Mouse (Mus musculus): ENCODE results near the gene Entpd8. TPM values are rescaled to one million over a fixed set of nuclear protein-coding genes. Genes with fewer than 3 reads are reported as not detected.

The Entpd8 gene
- polyA plus RNA-seq, 1 experiment from 2014 or later: 3.0 TPM

- H3K4me1 ChIP-seq (ENCODE audit: control insufficient read depth, insufficient read depth, low read length): no peaks in the 10 kb centered on the region
- no peak overlapping the region for H3K27ac ChIP-seq (ENCODE audit: low read depth, low read length)
- no peak overlapping the region for H3K4me3 ChIP-seq (ENCODE audit: low read length)
- no peak for ATAC-seq (ENCODE audit: low FRiP score, low TSS enrichment)
- H3K36me3 ChIP-seq (ENCODE audit: control insufficient read depth, insufficient read depth, low read length): no peaks in the 10 kb centered on the region
- H3K9ac ChIP-seq (ENCODE audit: low read depth, low read length): no peak overlapping the region
- WGBS: 84% methylated on average over 2 of the region's 2 CpGs
- H3K9me3 ChIP-seq (ENCODE audit: control insufficient read depth, low read length): no peaks in the 10 kb centered on the region
- H3K27me3 ChIP-seq (ENCODE audit: control insufficient read depth, insufficient read depth, low read length): no peaks in the 10 kb centered on the region
- no peak overlapping the region for H3K4me2 ChIP-seq (replicated peaks; ENCODE audit: low read depth, low read length)
Measured at GRCm38 (mm10) chr2:25104122-25104521, 24.0 kb downstream of the Entpd8 start.

GRCm38 (mm10) chr2:25106045-25106444 lies 25.9 kb downstream of the Entpd8 start:
- Histone ChIP-seq H3K4me3 (ENCODE audit: low read length) (no peak overlapping the region), H3K4me2 (replicated peaks; ENCODE audit: low read depth, low read length) (no peak overlapping the region), H3K9ac (ENCODE audit: low read depth, low read length) (no peak overlapping the region), H3K27ac (ENCODE audit: low read depth, low read length) (no peak overlapping the region), H3K27me3 (ENCODE audit: control insufficient read depth, insufficient read depth, low read length) (no peaks in the 10 kb centered on the region), H3K36me3 (ENCODE audit: control insufficient read depth, insufficient read depth, low read length) (no peaks in the 10 kb centered on the region), H3K9me3 (ENCODE audit: control insufficient read depth, low read length) (no peaks in the 10 kb centered on the region), H3K4me1 (ENCODE audit: control insufficient read depth, insufficient read depth, low read length) (no peaks in the 10 kb centered on the region)
- 73% methylated on average over 3 of the region's 3 CpGs for WGBS
- no peak for ATAC-seq (ENCODE audit: low FRiP score, low TSS enrichment)

- Histone ChIP-seq H3K4me3 (ENCODE audit: low read length) (no peak overlapping the region), H3K9ac (ENCODE audit: low read depth, low read length) (no peak overlapping the region), H3K4me2 (replicated peaks; ENCODE audit: low read depth, low read length) (no peak overlapping the region), H3K27ac (ENCODE audit: low read depth, low read length) (no peak overlapping the region), H3K9me3 (ENCODE audit: control insufficient read depth, low read length) (no peaks in the 10 kb centered on the region), H3K36me3 (ENCODE audit: control insufficient read depth, insufficient read depth, low read length) (no peaks in the 10 kb centered on the region), H3K27me3 (ENCODE audit: control insufficient read depth, insufficient read depth, low read length) (no peaks in the 10 kb centered on the region), H3K4me1 (ENCODE audit: control insufficient read depth, insufficient read depth, low read length) (no peaks in the 10 kb centered on the region)
- no peak for ATAC-seq (ENCODE audit: low FRiP score, low TSS enrichment)
Measured at GRCm38 (mm10) chr2:25109487-25109886, 29.4 kb downstream of the Entpd8 start.

- no peak overlapping the region for H3K9ac ChIP-seq (ENCODE audit: low read depth, low read length)
- H3K4me1 ChIP-seq (ENCODE audit: control insufficient read depth, insufficient read depth, low read length): no peaks in the 10 kb centered on the region
- no peak for ATAC-seq (ENCODE audit: low FRiP score, low TSS enrichment)
- no peaks in the 10 kb centered on the region for H3K27me3 ChIP-seq (ENCODE audit: control insufficient read depth, insufficient read depth, low read length)
- H3K4me2 ChIP-seq (replicated peaks; ENCODE audit: low read depth, low read length): no peak overlapping the region
- H3K36me3 ChIP-seq (ENCODE audit: control insufficient read depth, insufficient read depth, low read length): no peaks in the 10 kb centered on the region
- no peaks in the 10 kb centered on the region for H3K9me3 ChIP-seq (ENCODE audit: control insufficient read depth, low read length)
- no peak overlapping the region for H3K4me3 ChIP-seq (ENCODE audit: low read length)
- H3K27ac ChIP-seq (ENCODE audit: low read depth, low read length): 0 out of 2 replicates have a peak overlapping the region, but pooled peaks have one; percentile 65
Measured at GRCm38 (mm10) chr2:25110505-25111183, 30.5 kb downstream of the Entpd8 start.

- Histone ChIP-seq H3K4me1 (ENCODE audit: control insufficient read depth, insufficient read depth, low read length) (no peaks in the 10 kb centered on the region), H3K9ac (ENCODE audit: low read depth, low read length) (no peak overlapping the region), H3K36me3 (ENCODE audit: control insufficient read depth, insufficient read depth, low read length) (no peaks in the 10 kb centered on the region), H3K4me2 (replicated peaks; ENCODE audit: low read depth, low read length) (no peak overlapping the region), H3K9me3 (ENCODE audit: control insufficient read depth, low read length) (no peaks in the 10 kb centered on the region), H3K4me3 (ENCODE audit: low read length) (no peak overlapping the region), H3K27ac (ENCODE audit: low read depth, low read length) (0 out of 2 replicates have a peak overlapping the region, but pooled peaks have one; percentile 65), H3K27me3 (ENCODE audit: control insufficient read depth, insufficient read depth, low read length) (no peaks in the 10 kb centered on the region)
- WGBS: 55% methylated on average over 9 of the region's 9 CpGs
- peak; percentile 50 for ATAC-seq (ENCODE audit: low FRiP score, low TSS enrichment)
Measured at GRCm38 (mm10) chr2:25111184-25111791, 31.2 kb downstream of the Entpd8 start.

- Histone ChIP-seq H3K4me3 (ENCODE audit: low read length) (no peak overlapping the region), H3K27ac (ENCODE audit: low read depth, low read length) (no peak overlapping the region), H3K36me3 (ENCODE audit: control insufficient read depth, insufficient read depth, low read length) (no peaks in the 10 kb centered on the region), H3K9ac (ENCODE audit: low read depth, low read length) (no peak overlapping the region), H3K27me3 (ENCODE audit: control insufficient read depth, insufficient read depth, low read length) (no peaks in the 10 kb centered on the region), H3K4me2 (replicated peaks; ENCODE audit: low read depth, low read length) (no peak overlapping the region), H3K9me3 (ENCODE audit: control insufficient read depth, low read length) (no peaks in the 10 kb centered on the region), H3K4me1 (ENCODE audit: control insufficient read depth, insufficient read depth, low read length) (no peaks in the 10 kb centered on the region)
- no peak for ATAC-seq (ENCODE audit: low FRiP score, low TSS enrichment)
- WGBS: 84% methylated on average over 2 of the region's 2 CpGs
Measured at GRCm38 (mm10) chr2:25114308-25114707, 34.2 kb downstream of the Entpd8 start.

- 56% methylated on average over 2 of the region's 2 CpGs for WGBS
- no peaks in the 10 kb centered on the region for H3K4me1 ChIP-seq (ENCODE audit: control insufficient read depth, insufficient read depth, low read length)
- H3K4me2 ChIP-seq (replicated peaks; ENCODE audit: low read depth, low read length): no peak overlapping the region
- no peaks in the 10 kb centered on the region for H3K9me3 ChIP-seq (ENCODE audit: control insufficient read depth, low read length)
- no peak overlapping the region for H3K27ac ChIP-seq (ENCODE audit: low read depth, low read length)
- no peak overlapping the region for H3K4me3 ChIP-seq (ENCODE audit: low read length)
- no peak for ATAC-seq (ENCODE audit: low FRiP score, low TSS enrichment)
- H3K36me3 ChIP-seq (ENCODE audit: control insufficient read depth, insufficient read depth, low read length): no peaks in the 10 kb centered on the region
- no peak overlapping the region for H3K9ac ChIP-seq (ENCODE audit: low read depth, low read length)
- no peaks in the 10 kb centered on the region for H3K27me3 ChIP-seq (ENCODE audit: control insufficient read depth, insufficient read depth, low read length)
Measured at GRCm38 (mm10) chr2:25115442-25115841, 35.3 kb downstream of the Entpd8 start.

- H3K4me2 ChIP-seq (replicated peaks; ENCODE audit: low read depth, low read length): no peak overlapping the region
- no peaks in the 10 kb centered on the region for H3K9me3 ChIP-seq (ENCODE audit: control insufficient read depth, low read length)
- H3K9ac ChIP-seq (ENCODE audit: low read depth, low read length): no peak overlapping the region
- H3K36me3 ChIP-seq (ENCODE audit: control insufficient read depth, insufficient read depth, low read length): no peaks in the 10 kb centered on the region
- ATAC-seq (ENCODE audit: low FRiP score, low TSS enrichment): no peak
- H3K27me3 ChIP-seq (ENCODE audit: control insufficient read depth, insufficient read depth, low read length): no peaks in the 10 kb centered on the region
- H3K4me3 ChIP-seq (ENCODE audit: low read length): no peak overlapping the region
- WGBS: 85% methylated on average over 7 of the region's 7 CpGs
- no peak overlapping the region for H3K27ac ChIP-seq (ENCODE audit: low read depth, low read length)
- no peaks in the 10 kb centered on the region for H3K4me1 ChIP-seq (ENCODE audit: control insufficient read depth, insufficient read depth, low read length)
Measured at GRCm38 (mm10) chr2:25120963-25121362, 40.9 kb downstream of the Entpd8 start.

GRCm38 (mm10) chr2:25122666-25123065 lies 42.6 kb downstream of the Entpd8 start:
- Histone ChIP-seq H3K27ac (ENCODE audit: low read depth, low read length) (no peak overlapping the region), H3K4me2 (replicated peaks; ENCODE audit: low read depth, low read length) (no peak overlapping the region), H3K36me3 (ENCODE audit: control insufficient read depth, insufficient read depth, low read length) (no peaks in the 10 kb centered on the region), H3K4me3 (ENCODE audit: low read length) (no peak overlapping the region), H3K27me3 (ENCODE audit: control insufficient read depth, insufficient read depth, low read length) (no peaks in the 10 kb centered on the region), H3K9ac (ENCODE audit: low read depth, low read length) (no peak overlapping the region), H3K4me1 (ENCODE audit: control insufficient read depth, insufficient read depth, low read length) (peaks cover 9% of the 10 kb centered on the region; the same call in 1 of the 2 replicates), H3K9me3 (ENCODE audit: control insufficient read depth, low read length) (no peaks in the 10 kb centered on the region)
- 72% methylated on average over 2 of the region's 2 CpGs for WGBS
- no peak for ATAC-seq (ENCODE audit: low FRiP score, low TSS enrichment)

Measured in kidney, embryonic 14.5 days (tissue).